Mouse (Mus musculus): ENCODE measurements around the gene Ccdc7b.
"Not testable (repeated sequence)": the region's sequence is repeated elsewhere in the genome, so short reads cannot be mapped to it uniquely, and the experiment has no call there.

Gene Ccdc7b

DNA sequence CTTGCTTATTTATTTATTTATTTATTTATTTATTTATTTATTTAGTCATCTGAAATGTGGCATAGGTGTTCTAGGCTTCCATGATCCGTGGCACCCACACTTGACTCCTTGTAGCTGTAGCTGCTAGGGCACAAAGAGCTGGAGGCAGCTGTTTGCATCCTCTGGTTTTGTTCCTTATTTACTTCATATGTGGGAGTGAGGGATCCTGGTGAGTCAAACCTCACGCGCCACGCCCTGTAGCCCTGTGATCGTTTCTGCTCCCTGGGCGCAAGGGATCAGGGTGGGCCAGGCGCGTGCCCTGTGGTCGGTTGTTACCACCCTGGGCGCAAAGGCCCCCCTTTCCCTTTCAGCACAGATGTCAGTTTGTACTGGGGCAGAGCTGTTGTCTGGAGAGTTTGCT is at the start of gene Ccdc7b:
Gene Ccdc7b, plus strand, starts transcription at position 301 of the 400 bp plus-strand sequence.
- not testable (repeated sequence) for DNase-seq

DNA sequence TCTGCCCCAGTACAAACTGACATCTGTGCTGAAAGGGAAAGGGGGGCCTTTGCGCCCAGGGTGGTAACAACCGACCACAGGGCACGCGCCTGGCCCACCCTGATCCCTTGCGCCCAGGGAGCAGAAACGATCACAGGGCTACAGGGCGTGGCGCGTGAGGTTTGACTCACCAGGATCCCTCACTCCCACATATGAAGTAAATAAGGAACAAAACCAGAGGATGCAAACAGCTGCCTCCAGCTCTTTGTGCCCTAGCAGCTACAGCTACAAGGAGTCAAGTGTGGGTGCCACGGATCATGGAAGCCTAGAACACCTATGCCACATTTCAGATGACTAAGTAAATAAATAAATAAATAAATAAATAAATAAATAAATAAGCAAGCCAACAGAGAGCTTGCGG is 1.5 kb upstream of the Ccdc7b start, which contains the start of gene Ccdc7a:
Gene Ccdc7a, minus strand, starts transcription at position 101 of the 400 bp plus-strand sequence.
- DNase-seq, result not testable (repeated sequence)

DNA sequence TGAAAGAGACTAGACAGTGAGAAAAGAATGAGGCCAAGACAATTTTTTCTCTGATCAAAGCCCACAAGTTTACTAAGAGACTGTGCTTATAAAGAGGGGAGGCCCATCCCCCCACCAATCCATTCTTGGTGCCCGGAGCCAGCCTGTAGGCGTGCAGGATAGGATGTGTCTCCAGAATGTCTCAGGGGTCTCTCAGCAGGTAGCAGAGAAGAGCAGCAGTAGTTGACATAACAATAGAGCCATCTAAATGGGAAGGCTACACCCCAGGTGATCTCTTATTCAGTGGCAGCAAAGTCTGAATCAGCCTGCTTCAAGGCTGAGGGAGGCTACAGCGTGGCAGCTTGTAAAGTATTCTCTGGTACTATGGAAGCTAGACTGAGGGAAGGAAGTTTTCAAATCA is 48.8 kb downstream of the Ccdc7b start:
- DNase-seq, result not testable (repeated sequence)

DNA sequence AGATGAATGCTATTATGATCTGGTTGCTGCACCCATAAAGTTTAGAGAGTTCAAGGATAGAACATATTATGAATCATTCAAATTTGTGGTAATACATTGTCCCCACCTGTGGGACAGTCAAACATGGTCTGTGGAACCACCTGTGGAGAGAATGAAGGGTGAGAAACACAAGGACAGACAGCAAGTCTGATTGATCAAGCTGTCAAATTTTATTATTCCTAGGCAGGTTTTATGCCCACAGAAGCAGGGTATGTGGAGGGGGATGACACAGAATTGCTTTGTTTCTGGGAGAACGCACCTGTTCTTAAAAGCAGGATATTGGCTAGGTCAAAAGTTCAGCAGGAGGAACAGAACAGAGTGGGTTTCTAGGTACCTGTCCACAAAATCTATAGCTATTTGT is 64.6 kb downstream of the Ccdc7b start, which contains the start of gene Gm10999:
Gene Gm10999, minus strand, starts transcription at position 101 of the 400 bp plus-strand sequence.
- DNase-seq, result no peak

DNA sequence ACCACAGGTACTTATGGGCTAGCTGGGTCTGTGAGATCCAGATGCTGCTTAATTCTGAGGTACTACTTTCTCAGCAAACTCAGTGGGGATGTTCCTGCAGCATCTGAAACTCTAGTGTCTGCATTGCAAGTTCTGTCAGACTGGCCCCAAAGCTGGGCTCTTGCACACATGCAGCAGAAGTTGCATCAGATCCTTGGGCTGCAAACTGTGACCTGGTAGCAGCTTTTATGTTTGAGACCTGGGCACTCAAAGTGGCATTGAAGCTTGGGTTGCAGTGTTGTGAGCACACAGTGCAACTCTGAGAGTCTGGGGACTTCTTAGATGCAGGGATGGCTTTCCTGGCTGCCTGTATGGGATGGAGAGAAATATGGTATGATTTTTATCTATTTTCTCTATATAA is 66.5 kb downstream of the Ccdc7b start:
- DNase-seq, result no peak

Data from kidney, postnatal 4 days (tissue).